Mouse (Mus musculus) cortical plate, adult 2 months (tissue): ENCODE measurements around the gene Cpne5. TPM values are rescaled to one million over a fixed set of nuclear protein-coding genes. Genes with fewer than 3 reads are reported as not detected.

Experiments
- H3K27ac ChIP-seq: fragments of 200-500 bp; 2 replicates; pipeline ENCODE4 v1.5.1; 2012; ENCODE audit warnings: low read length, control low read depth, inconsistent platforms; ENCODE audit not compliant: insufficient read depth
- H3K4me1 ChIP-seq: fragments of 200-500 bp; 2 replicates; pipeline ENCODE4 v1.6.1; 2011; ENCODE audit warnings: low read length; ENCODE audit not compliant: control insufficient read depth, insufficient read depth
- H3K4me3 ChIP-seq: fragments of 200-500 bp; 2 replicates; pipeline ENCODE4 v1.5.1; 2011; ENCODE audit warnings: mild to moderate bottlenecking, low read length, control low read depth; ENCODE audit not compliant: insufficient read depth
- CTCF ChIP-seq: fragments of 200-500 bp; IDR thresholded peaks from 2 replicates; pipeline ENCODE4 v1.5.1; 2011; ENCODE audit warnings: mild to moderate bottlenecking, control low read depth, low read length; ENCODE audit not compliant: insufficient read depth; ENCODE audit errors: extremely low read depth
- POLR2A ChIP-seq: fragments of 200-500 bp; IDR thresholded peaks from 2 replicates; pipeline ENCODE4 v1.6.1; 2011; ENCODE audit warnings: mild to moderate bottlenecking, low read length, control low read depth; ENCODE audit not compliant: insufficient read depth; ENCODE audit errors: extremely low read depth
- polyA plus RNA-seq: library from polyadenylated mRNA; depleted of rRNA; stranded (reverse); fragments of >200 nt; gene quantifications from 2 replicates; pipeline ENCODE4 v1.2.3, GENCODE M21; 2012

Cpne5 gene
- polyA plus RNA-seq, 1 experiment, result 107 TPM

DNA sequence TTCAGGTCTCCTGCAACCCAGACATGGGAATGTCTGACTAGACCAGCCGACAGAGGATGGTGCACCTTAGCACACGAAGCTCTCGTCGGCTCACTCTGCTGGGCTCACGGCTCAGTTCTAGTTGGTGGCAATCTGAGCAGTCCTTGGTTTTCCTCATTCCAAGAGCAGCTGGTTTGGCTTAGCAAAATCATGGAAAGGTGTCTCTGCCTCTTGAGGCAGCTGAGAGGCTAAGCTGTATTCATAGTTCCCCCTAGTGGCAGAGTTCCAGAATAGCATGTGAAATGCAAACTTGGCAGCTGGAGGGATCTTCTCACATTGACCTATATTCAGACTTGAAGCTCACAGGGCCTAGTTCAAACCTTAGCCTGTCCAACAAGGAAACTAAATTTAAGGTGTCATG, 8.6 kb upstream of the Cpne5 start:
- H3K4me1 ChIP-seq, result no peaks in the 10 kb centered on the region; the same call in 1 of the 2 replicates
- H3K4me3 ChIP-seq, result no peak overlapping the region
- TF ChIP-seq POLR2A (no peak), CTCF (peak; percentile 88)
- H3K27ac ChIP-seq, result no peak overlapping the region

DNA sequence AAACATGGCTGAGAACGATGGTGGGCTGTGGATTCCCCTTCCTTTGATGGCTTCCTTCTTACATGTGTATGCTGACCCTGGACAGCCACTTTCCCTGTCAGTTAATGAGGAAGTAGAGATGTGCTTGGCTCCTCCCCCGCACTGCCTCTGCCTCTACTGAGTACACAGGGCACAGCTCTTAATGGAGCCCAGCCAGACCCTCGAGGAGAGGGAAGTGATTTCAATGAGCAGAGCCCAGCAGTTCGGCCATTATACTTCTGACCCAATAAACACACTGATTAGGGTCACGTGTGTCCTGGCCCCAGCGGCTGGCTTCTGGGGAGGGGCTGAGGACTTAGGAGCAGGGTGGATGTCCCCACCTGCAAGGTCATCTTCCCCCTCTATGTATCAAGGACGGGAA, 7.8 kb upstream of the Cpne5 start:
- no peaks in the 10 kb centered on the region; the same call in 1 of the 2 replicates for H3K4me1 ChIP-seq
- H3K4me3 ChIP-seq, result no peak overlapping the region
- TF ChIP-seq CTCF (no peak), POLR2A (no peak)
- H3K27ac ChIP-seq, result no peak overlapping the region

DNA sequence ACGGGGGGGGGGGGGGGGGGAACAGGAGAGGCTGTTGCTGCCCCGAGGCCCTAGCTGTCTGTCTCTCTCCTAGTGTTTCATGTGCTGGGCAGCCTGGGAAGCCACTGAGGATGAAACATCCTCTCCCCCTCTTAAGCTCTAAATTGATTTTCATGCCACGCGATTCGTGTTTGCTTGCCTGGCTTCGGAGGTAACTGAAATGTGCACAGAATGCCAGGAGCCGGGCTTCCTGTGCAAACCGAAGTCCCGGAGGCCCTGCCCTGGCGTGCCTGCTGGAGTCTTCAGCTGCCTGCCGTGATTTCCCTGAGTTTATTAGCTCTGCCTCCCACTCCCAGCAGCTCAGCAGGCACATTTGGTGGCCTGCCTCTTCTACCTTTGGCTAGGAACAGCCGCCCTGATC, 6.9 kb upstream of the Cpne5 start:
- Histone ChIP-seq H3K4me1 (no peaks in the 10 kb centered on the region; the same call in 1 of the 2 replicates), H3K27ac (no peak overlapping the region), H3K4me3 (no peak overlapping the region)
- no peak for TF ChIP-seq POLR2A
- TF ChIP-seq CTCF, result no peak

DNA sequence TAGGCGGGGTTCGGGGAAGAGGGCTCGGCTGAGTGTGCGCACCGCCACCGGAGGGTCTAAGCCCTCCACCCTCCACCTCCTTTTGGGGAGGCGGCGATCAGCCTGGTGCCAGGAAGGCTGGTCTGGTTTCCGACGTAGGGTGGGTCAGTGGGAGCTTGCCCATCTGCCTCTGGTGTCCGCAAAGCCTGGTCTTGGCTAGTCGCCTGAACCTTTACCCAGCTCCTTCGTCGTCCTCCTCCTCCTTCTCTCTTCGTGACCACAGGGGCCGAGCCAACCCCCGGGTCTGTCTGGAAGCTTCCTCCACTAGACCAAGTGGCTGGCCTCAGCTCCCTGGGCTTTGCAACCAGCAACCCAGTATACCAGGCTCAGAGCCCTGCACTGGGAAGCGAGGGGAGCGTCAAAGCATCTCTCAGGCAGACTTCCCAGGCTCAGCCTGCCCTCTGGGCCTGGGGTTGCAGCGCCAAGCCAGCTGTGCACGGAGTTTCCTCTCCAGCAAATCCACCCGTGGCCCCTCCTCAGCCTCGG, 516 bp upstream of the Cpne5 start:
- H3K27ac ChIP-seq, result peak overlapping the region; percentile 23
- peak overlapping the region; percentile 58 for H3K4me3 ChIP-seq
- TF ChIP-seq POLR2A (no peak), CTCF (no peak)
- 0 out of 2 replicates have a peak, but pooled peaks cover 2% of the 10 kb centered on the region for H3K4me1 ChIP-seq

DNA sequence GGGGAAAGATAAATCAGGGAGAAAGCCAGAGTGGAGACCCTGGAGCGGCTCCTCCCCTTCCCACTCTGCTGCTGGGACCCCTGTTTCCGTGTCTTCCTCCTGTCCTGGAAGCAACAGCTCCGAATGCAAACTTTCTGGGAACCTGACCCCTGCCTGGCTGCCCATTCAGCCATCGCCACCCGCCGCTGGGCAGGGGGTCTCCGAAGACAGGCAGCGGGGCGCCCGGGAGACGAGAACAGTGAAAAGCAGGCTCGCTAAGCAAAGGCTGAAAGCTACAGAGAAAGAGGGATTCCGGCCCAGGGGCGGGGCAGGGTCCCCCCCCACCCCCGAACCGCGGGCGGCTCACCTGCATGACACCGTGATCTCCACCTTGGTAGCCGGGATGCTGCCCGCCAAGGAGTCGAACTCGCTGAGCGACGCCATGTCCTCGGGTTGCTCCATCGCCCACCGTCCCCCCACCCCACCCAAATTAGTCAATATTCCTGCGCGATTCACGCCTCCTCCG, 648 bp downstream of the Cpne5 start:
- Histone ChIP-seq H3K4me1 (0 out of 2 replicates have a peak, but pooled peaks cover 2% of the 10 kb centered on the region), H3K4me3 (peak overlapping the region; percentile 58), H3K27ac (peak overlapping the region; percentile 5; the same call in 1 of the 2 replicates)
- no peak for TF ChIP-seq POLR2A
- TF ChIP-seq CTCF, result no peak

DNA sequence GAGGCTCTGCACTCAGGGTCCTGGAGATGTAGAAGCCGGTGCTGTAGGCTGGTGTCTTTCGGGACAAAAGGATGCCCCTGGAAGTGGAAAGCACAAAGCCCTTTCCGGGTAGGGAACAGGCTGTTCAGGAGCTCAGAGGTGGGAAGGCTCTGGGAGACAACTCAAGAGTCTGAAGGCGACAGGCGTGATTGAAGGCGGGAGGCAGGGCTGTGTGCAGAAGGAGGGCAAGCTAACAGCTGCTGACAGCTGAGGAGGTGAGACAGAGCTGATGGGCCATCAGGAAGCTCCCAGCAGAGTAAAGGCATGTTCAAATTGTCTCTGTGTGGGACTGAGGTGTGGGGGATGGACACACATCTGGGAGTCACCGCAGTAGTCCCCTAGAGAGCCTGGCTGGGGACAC, 1.9 kb downstream of the Cpne5 start:
- TF ChIP-seq POLR2A (no peak), CTCF (no peak)
- Histone ChIP-seq H3K4me3 (peak overlapping the region; percentile 58; the same call in 1 of the 2 replicates), H3K4me1 (0 out of 2 replicates have a peak, but pooled peaks cover 2% of the 10 kb centered on the region), H3K27ac (no peak overlapping the region)

DNA sequence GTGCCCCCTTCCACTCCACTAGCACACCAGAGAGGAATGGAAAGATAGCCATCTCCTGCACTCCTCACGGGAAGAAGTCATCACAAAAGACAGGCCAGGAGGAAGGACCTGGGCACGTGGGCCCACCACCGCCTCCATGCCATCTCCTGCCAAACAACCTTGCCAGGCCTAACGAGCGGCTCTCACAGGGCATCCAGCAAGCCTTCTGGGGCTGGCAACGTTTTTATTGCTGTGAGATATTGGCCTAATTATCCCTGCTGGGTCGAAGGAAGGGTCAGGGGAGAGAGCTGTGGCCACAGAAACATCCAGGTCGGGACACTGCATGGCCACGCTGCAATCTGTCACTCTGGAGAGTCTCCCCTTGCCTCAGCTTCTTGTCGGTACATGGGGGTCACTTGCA, 6.9 kb downstream of the Cpne5 start:
- 0 out of 2 replicates have a peak, but pooled peaks cover 2% of the 10 kb centered on the region for H3K4me1 ChIP-seq
- no peak overlapping the region for H3K27ac ChIP-seq
- no peak overlapping the region for H3K4me3 ChIP-seq
- TF ChIP-seq POLR2A (no peak), CTCF (no peak)

DNA sequence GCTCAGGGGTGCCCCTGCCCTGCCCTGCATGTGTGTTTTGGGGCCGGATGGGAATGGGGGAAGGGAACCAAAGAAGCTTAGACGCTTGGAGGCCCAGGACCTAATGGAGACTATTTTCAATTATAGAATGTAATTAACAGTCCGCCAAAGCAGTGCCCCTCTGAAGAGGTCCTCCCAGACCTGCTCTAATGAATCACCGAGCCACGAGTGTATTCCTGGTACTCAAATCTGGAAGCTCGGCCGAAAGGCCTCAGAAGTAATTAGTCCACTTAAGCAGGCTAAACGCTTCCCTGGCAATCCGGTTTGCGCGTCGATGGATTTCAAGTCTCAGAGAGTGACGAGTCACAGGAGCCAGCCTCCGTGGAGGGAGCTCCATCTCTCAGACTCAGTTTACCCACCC, 17.3 kb downstream of the Cpne5 start:
- Histone ChIP-seq H3K4me3 (no peak overlapping the region), H3K4me1 (no peaks in the 10 kb centered on the region), H3K27ac (no peak overlapping the region)
- TF ChIP-seq POLR2A (no peak), CTCF (no peak)

DNA sequence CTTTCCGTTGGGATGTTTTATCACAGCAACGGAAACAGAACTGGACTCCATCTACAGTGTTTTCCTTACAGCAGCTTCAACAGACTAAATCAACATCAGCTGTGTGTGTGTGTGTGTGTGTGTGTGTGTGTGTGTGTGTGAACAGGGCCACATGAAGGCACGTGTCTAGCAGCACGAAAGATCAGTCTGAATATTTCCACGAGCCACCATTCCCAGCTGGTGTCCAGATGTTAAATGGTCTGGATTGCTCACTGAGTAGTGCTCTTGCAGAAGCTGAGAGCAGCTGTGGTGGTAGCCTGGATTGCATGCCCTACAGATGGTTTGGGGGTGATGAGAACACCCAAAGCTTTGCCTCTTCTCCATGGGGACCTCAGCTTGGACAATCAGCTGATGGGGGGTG, 19.9 kb downstream of the Cpne5 start:
- Histone ChIP-seq H3K4me3 (no peak overlapping the region), H3K27ac (no peak overlapping the region), H3K4me1 (no peaks in the 10 kb centered on the region)
- no peak for TF ChIP-seq CTCF
- TF ChIP-seq POLR2A, result no peak

DNA sequence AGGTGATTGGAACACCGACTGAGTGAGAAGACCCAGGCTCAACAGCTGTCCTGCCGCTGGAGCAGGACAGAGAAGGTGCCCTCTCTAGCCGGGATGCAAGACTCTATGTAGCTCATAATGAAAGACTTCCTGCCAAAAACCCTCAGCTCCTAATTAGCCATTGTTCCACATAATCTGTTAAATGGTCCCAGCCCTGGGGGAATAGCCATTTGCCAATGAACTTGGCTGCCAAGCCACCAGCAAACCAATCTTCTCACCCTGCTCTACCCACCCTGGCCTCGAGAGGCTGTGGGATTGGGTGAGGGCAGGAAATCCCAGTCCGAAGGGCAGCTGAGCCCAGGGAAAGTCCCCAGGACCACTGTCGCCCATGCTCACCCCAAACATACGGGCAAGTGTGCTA, 21.9 kb downstream of the Cpne5 start:
- no peaks in the 10 kb centered on the region for H3K4me1 ChIP-seq
- TF ChIP-seq CTCF (no peak), POLR2A (no peak)
- H3K27ac ChIP-seq, result no peak overlapping the region
- H3K4me3 ChIP-seq, result no peak overlapping the region

DNA sequence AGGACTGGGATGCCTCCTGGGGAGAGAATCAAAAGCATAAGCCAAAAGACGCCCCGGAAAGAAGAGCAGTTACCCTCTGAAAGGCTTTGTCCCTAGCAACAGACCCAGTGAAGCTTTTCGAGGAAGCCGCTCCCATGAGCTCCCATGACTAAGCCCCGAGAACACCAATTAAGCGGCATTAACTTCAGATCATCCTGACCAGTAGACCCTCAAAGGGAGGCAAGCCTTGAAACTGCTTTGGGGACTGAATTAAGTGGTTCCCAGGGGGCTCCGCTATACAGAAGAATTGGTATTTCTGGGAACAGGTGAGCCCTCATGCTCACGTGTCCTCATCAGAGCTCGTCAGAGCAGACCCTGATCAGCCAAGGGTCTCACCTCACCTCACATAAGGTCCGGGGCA, 23.3 kb downstream of the Cpne5 start:
- Histone ChIP-seq H3K4me1 (no peaks in the 10 kb centered on the region), H3K4me3 (no peak overlapping the region), H3K27ac (no peak overlapping the region)
- no peak for TF ChIP-seq CTCF
- no peak for TF ChIP-seq POLR2A
